Mouse (Mus musculus) stomach, embryonic 15.5 days (tissue): ENCODE measurements around the gene Hcfc2. TPM values are rescaled to one million over a fixed set of nuclear protein-coding genes. Genes with fewer than 3 reads are reported as not detected.

Experiments
- ATAC-seq: fragments of 200-750 bp; cut with Nextera tagmentation; 2 replicates; pipeline ENCODE4 v1.8.0; 2017; ENCODE audit warnings: low read depth, moderate number of reproducible peaks, moderate TSS enrichment; ENCODE audit not compliant: insufficient read depth, low FRiP score
- H3K27ac ChIP-seq: fragments of 300-500 bp; sonication (generic); 2 replicates; pipeline ENCODE4 v1.5.1; 2015; ENCODE audit warnings: mild to moderate bottlenecking, inconsistent platforms
- H3K27me3 ChIP-seq: fragments of 300-500 bp; sonication (generic); replicated peaks from 2 replicates; pipeline ENCODE4 v1.6.1; 2015; ENCODE audit warnings: inconsistent platforms
- H3K36me3 ChIP-seq: fragments of 300-500 bp; sonication (generic); 2 replicates; pipeline ENCODE4 v1.6.1; 2015; ENCODE audit warnings: inconsistent platforms
- H3K4me1 ChIP-seq: fragments of 300-500 bp; sonication (generic); 2 replicates; pipeline ENCODE4 v1.6.1; 2015; ENCODE audit warnings: inconsistent platforms
- H3K4me2 ChIP-seq: fragments of 300-500 bp; sonication (generic); 2 replicates; pipeline ENCODE4 v1.6.1; 2015; ENCODE audit warnings: mild to moderate bottlenecking, inconsistent platforms
- H3K4me3 ChIP-seq: fragments of 300-500 bp; sonication (generic); replicated peaks from 2 replicates; pipeline ENCODE4 v1.5.1; 2015; ENCODE audit warnings: inconsistent platforms
- H3K9ac ChIP-seq: fragments of 300-500 bp; sonication (generic); 2 replicates; pipeline ENCODE4 v1.6.1; 2015; ENCODE audit warnings: inconsistent platforms
- H3K9me3 ChIP-seq: fragments of 300-500 bp; sonication (generic); 2 replicates; pipeline ENCODE4 v1.6.1; 2016; ENCODE audit warnings: inconsistent platforms
- WGBS: fragments of 180-500 bp; shearing (Covaris S2); methylation state at CpG from one replicate; pipeline ENCODE4 v1.1.7; 2015; 5-methylcytosine and 5-hydroxymethylcytosine counted together
- polyA plus RNA-seq: library from polyadenylated mRNA; unstranded; fragments of >200 nt; fragmentation: Nextera tagmentation; extraction: Ambion mirVana; gene quantifications from 2 replicates; pipeline ENCODE4 v1.2.1, GENCODE M21; 2015

Gene Hcfc2
- polyA plus RNA-seq, 1 experiment from 2014 or later, result 35.0 TPM

GRCm38 (mm10) chr10:82680769-82681168, 15.2 kb upstream of the Hcfc2 start:
- Histone ChIP-seq H3K4me2 (no peak overlapping the region), H3K27me3 (no peaks in the 10 kb centered on the region), H3K9me3 (no peaks in the 10 kb centered on the region), H3K36me3 (no peaks in the 10 kb centered on the region), H3K4me1 (no peaks in the 10 kb centered on the region), H3K27ac (no peak overlapping the region), H3K9ac (no peak overlapping the region), H3K4me3 (no peak overlapping the region)
- 84% methylated on average over 5 of the region's 5 CpGs for WGBS
- no peak for ATAC-seq

DNA sequence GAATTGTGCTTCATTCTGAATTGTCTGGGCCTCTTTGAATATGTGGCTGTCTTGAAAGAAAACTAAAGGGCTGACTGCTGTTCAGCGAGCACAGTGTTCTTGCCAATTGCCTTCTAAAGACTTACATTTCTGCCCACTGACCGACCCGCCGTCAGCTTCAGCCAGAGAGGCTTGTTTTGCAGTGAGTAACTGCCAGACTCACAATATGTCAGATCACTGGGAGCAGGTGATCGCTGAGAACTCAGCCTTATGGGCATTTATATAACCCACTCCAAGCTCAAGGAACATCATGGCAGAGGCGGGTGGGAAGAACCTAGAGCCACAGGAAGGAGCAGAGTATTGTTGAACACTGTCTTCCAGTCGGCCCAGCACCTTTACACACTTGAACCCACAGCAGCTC, 14.3 kb upstream of the Hcfc2 start:
- H3K9me3 ChIP-seq, result no peaks in the 10 kb centered on the region
- no peak overlapping the region for H3K27ac ChIP-seq
- H3K36me3 ChIP-seq, result no peaks in the 10 kb centered on the region
- H3K4me3 ChIP-seq, result no peak overlapping the region
- no peaks in the 10 kb centered on the region for H3K27me3 ChIP-seq
- ATAC-seq, result no peak
- no peak overlapping the region for H3K4me2 ChIP-seq
- no peak overlapping the region for H3K9ac ChIP-seq
- 85% methylated on average over 7 of the region's 7 CpGs for WGBS
- H3K4me1 ChIP-seq, result no peaks in the 10 kb centered on the region

GRCm38 (mm10) chr10:82685440-82685839, 10.5 kb upstream of the Hcfc2 start:
- Histone ChIP-seq H3K4me3 (no peak overlapping the region), H3K27me3 (no peaks in the 10 kb centered on the region), H3K9me3 (no peaks in the 10 kb centered on the region), H3K9ac (no peak overlapping the region), H3K4me2 (no peak overlapping the region), H3K4me1 (peaks cover 4% of the 10 kb centered on the region; the same call in 1 of the 2 replicates), H3K36me3 (no peaks in the 10 kb centered on the region), H3K27ac (no peak overlapping the region)
- 46% methylated on average over 2 of the region's 2 CpGs for WGBS
- ATAC-seq, result peak; percentile 39; the same call in 1 of the 2 replicates

DNA sequence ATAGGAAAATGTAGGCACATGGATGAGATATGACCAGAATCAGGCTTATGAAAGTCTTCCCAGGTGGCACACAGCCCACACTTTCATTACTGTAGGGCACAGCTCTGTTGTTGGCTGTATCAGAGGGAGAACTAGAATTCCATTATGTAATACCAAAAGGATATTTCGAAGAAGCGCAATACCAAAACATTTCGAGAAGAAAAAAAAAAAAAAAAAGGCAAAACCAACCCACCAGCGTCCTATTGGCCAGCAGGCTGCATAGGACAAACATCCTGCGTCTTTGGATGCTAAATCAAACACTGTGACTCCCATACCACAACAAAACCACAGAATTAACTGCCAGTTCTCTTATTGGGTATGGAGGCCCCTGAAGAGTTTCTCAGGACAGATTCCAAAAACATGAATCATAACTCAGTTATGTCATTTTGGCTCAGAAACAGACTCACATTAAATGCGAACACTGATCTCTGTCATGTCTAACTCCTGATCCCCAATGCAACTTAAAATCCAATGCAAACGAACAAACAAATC, 6.2 kb upstream of the Hcfc2 start:
- H3K4me1 ChIP-seq, result peaks cover 9% of the 10 kb centered on the region; the same call in 1 of the 2 replicates

GRCm38 (mm10) chr10:82690494-82690893, 5.5 kb upstream of the Hcfc2 start, which contains the start of gene Glt8d2:
Gene Glt8d2, minus strand, starts transcription at chr10:82690650.
- H3K36me3 ChIP-seq, result no peaks in the 10 kb centered on the region
- WGBS, result 3% methylated on average over 14 of the region's 14 CpGs
- H3K4me3 ChIP-seq, result peak within 1 kb of the TSS; percentile 30
- peak; percentile 80 for ATAC-seq
- H3K9ac ChIP-seq, result 0 out of 2 replicates have a peak within 1 kb of the TSS, but pooled peaks have one; percentile 2
- no peaks in the 10 kb centered on the region for H3K9me3 ChIP-seq
- H3K27ac ChIP-seq, result peak within 1 kb of the TSS; percentile 84
- no peaks in the 10 kb centered on the region for H3K27me3 ChIP-seq
- peak within 1 kb of the TSS; percentile 60 for H3K4me2 ChIP-seq
- H3K4me1 ChIP-seq, result peaks cover 9% of the 10 kb centered on the region; the same call in 1 of the 2 replicates

More for the DNA sequence above, 6.2 kb upstream of the Hcfc2 start:
- Histone ChIP-seq H3K9ac (no peak overlapping the region), H3K4me3 (peak overlapping the region; percentile 30), H3K4me2 (peak overlapping the region; percentile 60), H3K27me3 (no peaks in the 10 kb centered on the region), H3K27ac (peak overlapping the region; percentile 84), H3K36me3 (no peaks in the 10 kb centered on the region), H3K9me3 (no peaks in the 10 kb centered on the region)
- WGBS, result 43% methylated on average over 7 of the region's 7 CpGs
- no peak for ATAC-seq

GRCm38 (mm10) chr10:82696453-82697079, 606 bp downstream of the Hcfc2 start:
- no peaks in the 10 kb centered on the region for H3K27me3 ChIP-seq
- no peak for ATAC-seq
- H3K36me3 ChIP-seq, result peaks cover 4% of the 10 kb centered on the region; the same call in 1 of the 2 replicates
- no peak overlapping the region for H3K4me2 ChIP-seq
- H3K9me3 ChIP-seq, result no peaks in the 10 kb centered on the region
- H3K4me3 ChIP-seq, result no peak overlapping the region
- H3K27ac ChIP-seq, result no peak overlapping the region
- H3K9ac ChIP-seq, result no peak overlapping the region
- peaks cover 12% of the 10 kb centered on the region for H3K4me1 ChIP-seq
- 54% methylated on average over 4 of the region's 4 CpGs for WGBS

GRCm38 (mm10) chr10:82697305-82697898, 1.4 kb downstream of the Hcfc2 start:
- WGBS, result 81% methylated on average over 3 of the region's 3 CpGs
- ATAC-seq, result no peak
- H3K27me3 ChIP-seq, result no peaks in the 10 kb centered on the region
- H3K4me1 ChIP-seq, result peaks cover 12% of the 10 kb centered on the region
- no peak overlapping the region for H3K27ac ChIP-seq
- no peak overlapping the region for H3K4me2 ChIP-seq
- no peaks in the 10 kb centered on the region for H3K9me3 ChIP-seq
- no peak overlapping the region for H3K9ac ChIP-seq
- H3K36me3 ChIP-seq, result peaks cover 7% of the 10 kb centered on the region; the same call in 1 of the 2 replicates
- H3K4me3 ChIP-seq, result no peak overlapping the region

GRCm38 (mm10) chr10:82698712-82699261, 2.8 kb downstream of the Hcfc2 start:
- ATAC-seq, result peak; percentile 94
- Histone ChIP-seq H3K27ac (peak overlapping the region; percentile 74), H3K27me3 (no peaks in the 10 kb centered on the region), H3K36me3 (peaks cover 7% of the 10 kb centered on the region; the same call in 1 of the 2 replicates), H3K4me2 (peak overlapping the region; percentile 78), H3K9me3 (no peaks in the 10 kb centered on the region), H3K4me3 (peak overlapping the region; percentile 88), H3K9ac (peak overlapping the region; percentile 63), H3K4me1 (peaks cover 12% of the 10 kb centered on the region)
- WGBS, result 1% methylated on average over 42 of the region's 42 CpGs

GRCm38 (mm10) chr10:82699296-82699941, 3.5 kb downstream of the Hcfc2 start:
- Histone ChIP-seq H3K4me2 (peak overlapping the region; percentile 78), H3K4me3 (peak overlapping the region; percentile 88), H3K4me1 (peaks cover 12% of the 10 kb centered on the region), H3K27me3 (no peaks in the 10 kb centered on the region), H3K9me3 (no peaks in the 10 kb centered on the region), H3K27ac (peak overlapping the region; percentile 74; the same call in 1 of the 2 replicates), H3K9ac (peak overlapping the region; percentile 63), H3K36me3 (peaks cover 7% of the 10 kb centered on the region; the same call in 1 of the 2 replicates)
- peak; percentile 63 for ATAC-seq
- under 1% methylated on average over 50 of the region's 59 CpGs for WGBS

DNA sequence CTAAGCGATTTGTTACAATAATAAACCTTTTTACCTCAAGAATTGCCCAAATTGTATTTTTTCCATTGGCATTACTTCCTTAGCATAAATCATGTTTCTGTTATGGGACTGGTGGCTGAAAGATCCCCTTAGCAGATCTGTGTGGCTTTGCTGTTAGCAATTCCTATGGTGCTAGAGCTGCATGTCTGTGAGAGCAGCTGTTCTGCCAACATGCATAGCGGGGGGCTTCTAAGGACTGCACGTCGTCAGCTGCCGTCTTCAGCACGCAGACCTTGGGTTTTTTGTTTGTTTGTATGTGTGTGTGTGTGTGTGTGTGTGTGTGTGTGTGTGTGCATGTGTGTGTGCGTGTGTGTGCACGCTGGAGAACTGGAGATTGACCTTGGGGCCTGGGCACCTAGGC, 45.4 kb downstream of the Hcfc2 start:
- no peak for ATAC-seq
- no peak overlapping the region for H3K9ac ChIP-seq
- H3K27me3 ChIP-seq, result no peaks in the 10 kb centered on the region
- H3K4me3 ChIP-seq, result no peak overlapping the region
- no peaks in the 10 kb centered on the region for H3K4me1 ChIP-seq
- peaks cover 20% of the 10 kb centered on the region for H3K36me3 ChIP-seq
- WGBS, result 89% methylated on average over 8 of the region's 8 CpGs
- H3K27ac ChIP-seq, result no peak overlapping the region
- H3K4me2 ChIP-seq, result no peak overlapping the region
- H3K9me3 ChIP-seq, result no peaks in the 10 kb centered on the region

GRCm38 (mm10) chr10:82741876-82742275, 45.9 kb downstream of the Hcfc2 start:
- Histone ChIP-seq H3K4me1 (no peaks in the 10 kb centered on the region), H3K27ac (no peak overlapping the region), H3K27me3 (no peaks in the 10 kb centered on the region), H3K4me3 (no peak overlapping the region), H3K36me3 (peaks cover 23% of the 10 kb centered on the region), H3K4me2 (no peak overlapping the region), H3K9me3 (no peaks in the 10 kb centered on the region), H3K9ac (no peak overlapping the region)
- no peak for ATAC-seq
- WGBS, result 89% methylated on average over 4 of the region's 4 CpGs
